Mouse (Mus musculus): Measurements from ENCODE around the gene Aktip. TPM values are rescaled to one million over a fixed set of nuclear protein-coding genes. Genes with fewer than 3 reads are reported as not detected.

Gene Aktip
- total and polyA plus RNA-seq, 3 experiments = 9.3 to 13.4 (median 13.3) TPM

GRCm38 (mm10) chr8:91234097-91234496, 34.3 kb upstream of the Aktip start:
- no peaks in the 10 kb centered on the region for H3K27me3 ChIP-seq (replicated peaks)
- no peaks in the 10 kb centered on the region for H3K9me3 ChIP-seq (replicated peaks; ENCODE audit: low read length)
- H3K27ac ChIP-seq (ENCODE audit: insufficient read depth, low read depth) = no peak overlapping the region
- dilution Hi-C loops (cut with MboI; ENCODE audit: extremely low pct_ligation_motif_present, extremely low pct_unique_long_range_greater_than_20kb, low sequenced_read_pairs) (no loop called here), in situ Hi-C loops (cut with MboI; ENCODE audit: low pct_ligation_motif_present, low pct_unique_long_range_greater_than_20kb, low sequenced_read_pairs) (no loop called here)
- TF ChIP-seq SMC3 (IDR thresholded peaks at IDR 0.05; ENCODE audit: low read depth, low read length) = no peak
- TF ChIP-seq ETS1 (conservative IDR thresholded peaks at IDR 0.05; ENCODE audit: low read depth, low read length) = no peak
- H3K9ac ChIP-seq (ENCODE audit: insufficient read depth, low read depth) = no peak overlapping the region
- H3K36me3 ChIP-seq (replicated peaks in 1 of 2; ENCODE audit: control insufficient read depth in 1 of 2, insufficient read depth in 1 of 2, low read length in 1 of 2) = peaks cover 0 to 5% of the 10 kb centered on the region in 2 experiments
- H3K4me2 ChIP-seq (ENCODE audit: insufficient read depth, low read depth, poor library complexity, severe bottlenecking) = no peak overlapping the region
- H3K4me1 ChIP-seq (ENCODE audit: control insufficient read depth in 1 of 2, insufficient read depth in 2 of 2) = no peaks in the 10 kb centered on the region; a peak in 1 of 4 replicates
- no peaks in the 10 kb centered on the region for H3K79me2 ChIP-seq (replicated peaks; ENCODE audit: control insufficient read depth, extremely low read depth, insufficient read depth, poor library complexity, severe bottlenecking)
- H3K4me3 ChIP-seq (replicated peaks in 1 of 3; ENCODE audit: low read depth in 2 of 3, low read length in 2 of 3, poor library complexity in 1 of 3) = no peak overlapping the region
- DNase-seq (ENCODE audit: extremely low read depth) = no peak

- dilution Hi-C loops (cut with MboI; ENCODE audit: extremely low pct_ligation_motif_present, extremely low pct_unique_long_range_greater_than_20kb, low sequenced_read_pairs) = no loop called here
- in situ Hi-C loops (cut with MboI; ENCODE audit: low pct_ligation_motif_present, low pct_unique_long_range_greater_than_20kb, low sequenced_read_pairs) = no loop called here
- H3K36me3 ChIP-seq (replicated peaks in 1 of 2; ENCODE audit: control insufficient read depth in 1 of 2, insufficient read depth in 1 of 2, low read length in 1 of 2) = peaks cover 0 to 17% of the 10 kb centered on the region in 2 experiments
- H3K4me2 ChIP-seq (ENCODE audit: insufficient read depth, low read depth, poor library complexity, severe bottlenecking) = no peak overlapping the region
- H3K4me1 ChIP-seq (ENCODE audit: control insufficient read depth in 1 of 2, insufficient read depth in 2 of 2) = peaks cover 0 to 8% of the 10 kb centered on the region in 2 experiments; a peak in 2 of 4 replicates
- no peak for TF ChIP-seq POLR2AphosphoS2 (IDR thresholded peaks at IDR 0.05; ENCODE audit: low read depth, low read length)
- TF ChIP-seq KAT2A (IDR thresholded peaks at IDR 0.05; ENCODE audit: insufficient replicate concordance, low read length) = no peak
- TF ChIP-seq RAD21 (IDR thresholded peaks at IDR 0.05; ENCODE audit: low read depth, low read length) = no peak
- TF ChIP-seq MAZ (IDR thresholded peaks at IDR 0.05; ENCODE audit: low read depth, low read length) = no peak
- no peak for TF ChIP-seq CHD1 (IDR thresholded peaks at IDR 0.05; ENCODE audit: low read depth, low read length)
- TF ChIP-seq CTCF (conservative IDR thresholded peaks at IDR 0.05 in 1 of 2, IDR thresholded peaks at IDR 0.05 in 1 of 2; ENCODE audit: low read depth in 2 of 2, low read length in 2 of 2) = no peak
- no peak for TF ChIP-seq BHLHE40 (IDR thresholded peaks at IDR 0.05; ENCODE audit: low read depth, low read length)
- TF ChIP-seq ETS1 (conservative IDR thresholded peaks at IDR 0.05; ENCODE audit: low read depth, low read length) = no peak
- no peak for TF ChIP-seq E2F4 (IDR thresholded peaks at IDR 0.05; ENCODE audit: insufficient replicate concordance, low read depth, low read length)
- TF ChIP-seq CHD2 (IDR thresholded peaks at IDR 0.05; ENCODE audit: low read length) = no peak
- no peak for TF ChIP-seq MAFK (IDR thresholded peaks at IDR 0.05; ENCODE audit: insufficient replicate concordance, low read length)
- TF ChIP-seq ZMIZ1 (IDR thresholded peaks at IDR 0.05; ENCODE audit: low read depth, low read length) = no peak
- TF ChIP-seq NRF1 (IDR thresholded peaks at IDR 0.05; ENCODE audit: low read depth, low read length) = no peak
- TF ChIP-seq IRF4 (IDR thresholded peaks at IDR 0.05; ENCODE audit: low read depth, low read length) = no peak
- TF ChIP-seq ELF1 (IDR thresholded peaks at IDR 0.05; ENCODE audit: low read depth, low read length) = no peak
- no peak for TF ChIP-seq NELFE (IDR thresholded peaks at IDR 0.05; ENCODE audit: low read depth, low read length)
- TF ChIP-seq ZKSCAN1 (IDR thresholded peaks at IDR 0.05; ENCODE audit: borderline replicate concordance, low read depth, low read length) = no peak
- TF ChIP-seq RCOR1 (conservative IDR thresholded peaks at IDR 0.05; ENCODE audit: low read depth, low read length) = no peak
- no peak for TF ChIP-seq GABPA (IDR thresholded peaks at IDR 0.05; ENCODE audit: insufficient replicate concordance, low read depth, low read length)
- TF ChIP-seq UBTF (IDR thresholded peaks at IDR 0.05; ENCODE audit: low read depth, low read length) = no peak
- no peak for DNase-seq (ENCODE audit: extremely low read depth)
- no peaks in the 10 kb centered on the region for H3K27me3 ChIP-seq (replicated peaks)
- H3K79me2 ChIP-seq (replicated peaks; ENCODE audit: control insufficient read depth, extremely low read depth, insufficient read depth, poor library complexity, severe bottlenecking) = no peaks in the 10 kb centered on the region
- no peak overlapping the region for H3K9ac ChIP-seq (ENCODE audit: insufficient read depth, low read depth)
- H3K9me3 ChIP-seq (replicated peaks; ENCODE audit: low read length) = no peaks in the 10 kb centered on the region
- no peak overlapping the region for H3K4me3 ChIP-seq (replicated peaks in 1 of 3; ENCODE audit: low read depth in 2 of 3, low read length in 2 of 3, poor library complexity in 1 of 3)
- H3K27ac ChIP-seq (ENCODE audit: insufficient read depth, low read depth) = no peak overlapping the region
Measured at GRCm38 (mm10) chr8:91227421-91227841, 27.7 kb upstream of the Aktip start.
